Mouse (Mus musculus): Measurements from ENCODE around the gene Ptges3l.
"Not testable (repeated sequence)": the region's sequence is repeated elsewhere in the genome, so short reads cannot be mapped to it uniquely, and the experiment has no call there.

Ptges3l gene

GRCm38 (mm10) chr11:101424925-101425813 is at the start of gene Ptges3l, which contains the start of gene Rundc1:
Gene Ptges3l, minus strand, starts transcription at chr11:101425333.
Gene Rundc1, plus strand, starts transcription at chr11:101425085.
- DNase-seq (ENCODE audit: low read depth, low spot score): peak; percentile 93

GRCm38 (mm10) chr11:101474298-101474697 is 49.2 kb upstream of the Ptges3l start:
- DNase-seq (ENCODE audit: low read depth, low spot score): no peak

- not testable (repeated sequence) for DNase-seq (ENCODE audit: low read depth, low spot score)
These were observed 48.6 kb upstream of the Ptges3l start for GRCm38 (mm10) chr11:101473686-101474085.

- no peak for DNase-seq (ENCODE audit: low read depth, low spot score)
These were observed 47.2 kb upstream of the Ptges3l start for GRCm38 (mm10) chr11:101472336-101472735.

- DNase-seq (ENCODE audit: low read depth, low spot score): no peak
These were observed 46.8 kb upstream of the Ptges3l start for GRCm38 (mm10) chr11:101471926-101472325.

GRCm38 (mm10) chr11:101470206-101470605 is 45.1 kb upstream of the Ptges3l start:
- no peak for DNase-seq (ENCODE audit: low read depth, low spot score)

- no peak for DNase-seq (ENCODE audit: low read depth, low spot score)
These were observed 44.0 kb upstream of the Ptges3l start for GRCm38 (mm10) chr11:101469155-101469554.

GRCm38 (mm10) chr11:101468731-101469130 is 43.6 kb upstream of the Ptges3l start:
- no peak for DNase-seq (ENCODE audit: low read depth, low spot score)

GRCm38 (mm10) chr11:101468263-101468688 is 43.1 kb upstream of the Ptges3l start:
- no peak for DNase-seq (ENCODE audit: low read depth, low spot score)

- DNase-seq (ENCODE audit: low read depth, low spot score): peak; percentile 67
These were observed 42.5 kb upstream of the Ptges3l start for GRCm38 (mm10) chr11:101467477-101468262.

- DNase-seq (ENCODE audit: low read depth, low spot score): not testable (repeated sequence)
These were observed 41.4 kb upstream of the Ptges3l start for GRCm38 (mm10) chr11:101466552-101466950.

- peak; percentile 70 for DNase-seq (ENCODE audit: low read depth, low spot score)
These were observed 40.9 kb upstream of the Ptges3l start, which contains the start of gene Vat1 for GRCm38 (mm10) chr11:101465869-101466551. Gene Vat1, minus strand, starts transcription at chr11:101466230.

GRCm38 (mm10) chr11:101465101-101465868 is 40.2 kb upstream of the Ptges3l start:
- peak; percentile 80 for DNase-seq (ENCODE audit: low read depth, low spot score)

- DNase-seq (ENCODE audit: low read depth, low spot score): no peak
These were observed 39.3 kb upstream of the Ptges3l start, which contains the start of gene Rnd2 for GRCm38 (mm10) chr11:101464211-101465100. Gene Rnd2, plus strand, starts transcription at chr11:101464999.

- DNase-seq (ENCODE audit: low read depth, low spot score): no peak
These were observed 37.7 kb upstream of the Ptges3l start for GRCm38 (mm10) chr11:101462583-101463440.

- no peak for DNase-seq (ENCODE audit: low read depth, low spot score)
These were observed 37.0 kb upstream of the Ptges3l start for GRCm38 (mm10) chr11:101462141-101462540.

- DNase-seq (ENCODE audit: low read depth, low spot score): no peak
These were observed 35.2 kb upstream of the Ptges3l start for GRCm38 (mm10) chr11:101460321-101460720.

GRCm38 (mm10) chr11:101459716-101460115 is 34.6 kb upstream of the Ptges3l start:
- no peak for DNase-seq (ENCODE audit: low read depth, low spot score)

- DNase-seq (ENCODE audit: low read depth, low spot score): no peak
These were observed 33.1 kb upstream of the Ptges3l start for GRCm38 (mm10) chr11:101458217-101458616.

Data from skeletal muscle tissue, adult 2 months (tissue).